Mouse (Mus musculus) intestine, postnatal 0 days (tissue): ENCODE measurements around the gene Pigu. TPM values are rescaled to one million over a fixed set of nuclear protein-coding genes. Genes with fewer than 3 reads are reported as not detected.

ENCODE experiments used
- ATAC-seq: fragments of 200-750 bp; cut with Nextera tagmentation; 2 replicates; pipeline ENCODE4 v1.8.0; 2017; ENCODE audit warnings: mild to moderate bottlenecking, moderate TSS enrichment, moderate library complexity
- H3K27ac ChIP-seq: fragments of 300-500 bp; sonication (generic); 2 replicates; pipeline ENCODE4 v1.5.1; 2014; ENCODE audit warnings: mild to moderate bottlenecking, low read depth, low read length, moderate library complexity
- H3K27me3 ChIP-seq: fragments of 300-500 bp; sonication (generic); replicated peaks from 2 replicates; pipeline ENCODE4 v1.6.1; 2014; ENCODE audit warnings: low read length, mixed read lengths; ENCODE audit not compliant: control insufficient read depth, insufficient read depth
- H3K36me3 ChIP-seq: fragments of 300-500 bp; sonication (generic); 2 replicates; pipeline ENCODE4 v1.6.1; 2014; ENCODE audit warnings: mild to moderate bottlenecking, moderate library complexity; ENCODE audit not compliant: control insufficient read depth, insufficient read depth
- H3K4me1 ChIP-seq: fragments of 300-500 bp; sonication (generic); replicated peaks from 2 replicates; pipeline ENCODE4 v1.6.1; 2014; ENCODE audit warnings: antibody characterized with exemption, low read length, mixed read lengths; ENCODE audit not compliant: control insufficient read depth, insufficient read depth
- H3K4me2 ChIP-seq: fragments of 300-500 bp; sonication (generic); replicated peaks from 2 replicates; pipeline ENCODE4 v1.6.1; 2014; ENCODE audit warnings: low read depth, mild to moderate bottlenecking, moderate library complexity
- H3K4me3 ChIP-seq: fragments of 300-500 bp; sonication (generic); 2 replicates; pipeline ENCODE4 v1.5.1; 2014; ENCODE audit warnings: low read depth, low read length
- H3K9ac ChIP-seq: fragments of 300-500 bp; sonication (generic); 2 replicates; pipeline ENCODE4 v1.6.1; 2014; ENCODE audit warnings: mild to moderate bottlenecking, low read depth, low read length
- H3K9me3 ChIP-seq: fragments of 300-500 bp; sonication (generic); 2 replicates; pipeline ENCODE4 v1.6.1; 2016; ENCODE audit warnings: mixed run types; ENCODE audit not compliant: control insufficient read depth
- CTCF ChIP-seq: sonication (generic); IDR thresholded peaks from 2 replicates; pipeline ENCODE4 v1.5.1; 2016; ENCODE audit warnings: low read depth, mild to moderate bottlenecking, control low read depth, antibody characterized with exemption, moderate library complexity
- WGBS: fragments of 180-500 bp; shearing (Covaris S2); extraction: QIAGEN DNeasy Blood & Tissue Kit; methylation state at CpG from one replicate; pipeline ENCODE4 v1.1.7; 2014; 5-methylcytosine and 5-hydroxymethylcytosine counted together
- polyA plus RNA-seq: library from polyadenylated mRNA; unstranded; fragments of >200 nt; fragmentation: Nextera tagmentation; extraction: Ambion mirVana; gene quantifications from 2 replicates; pipeline ENCODE4 v1.2.1, GENCODE M21; 2015

Pigu gene
- polyA plus RNA-seq, 1 experiment from 2014 or later = 31.5 TPM

DNA sequence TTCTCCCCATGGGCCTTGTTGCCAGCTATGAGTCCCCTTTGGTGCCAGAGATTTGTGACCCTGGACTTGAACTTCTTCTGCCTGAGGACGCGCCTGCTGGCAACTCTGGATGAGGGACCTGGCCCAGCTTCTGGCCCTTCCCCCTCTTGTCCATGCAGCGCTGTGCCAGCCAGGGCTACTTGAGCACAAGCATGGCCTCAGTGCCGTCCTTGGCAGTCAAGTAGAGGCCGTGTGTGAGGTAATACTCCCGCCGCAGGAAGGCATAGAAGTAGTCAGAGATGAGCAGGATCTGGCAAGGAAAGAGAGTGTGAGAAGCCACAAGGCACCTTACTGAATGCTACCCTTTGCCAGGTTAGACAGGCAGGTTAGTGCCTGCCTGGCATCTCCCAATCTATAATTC lies 78.9 kb downstream of the Pigu start:
- no peak overlapping the region for H3K9ac ChIP-seq
- H3K9me3 ChIP-seq = no peaks in the 10 kb centered on the region
- no peak overlapping the region for H3K4me2 ChIP-seq
- H3K4me3 ChIP-seq = no peak overlapping the region
- TF ChIP-seq CTCF = no peak
- no peak for ATAC-seq
- H3K27me3 ChIP-seq = no peaks in the 10 kb centered on the region
- 0 out of 2 replicates have a peak, but pooled peaks cover 3% of the 10 kb centered on the region for H3K4me1 ChIP-seq
- WGBS = 93% methylated on average over 7 of the region's 7 CpGs
- peaks cover 4% of the 10 kb centered on the region; the same call in 1 of the 2 replicates for H3K36me3 ChIP-seq
- no peak overlapping the region for H3K27ac ChIP-seq

DNA sequence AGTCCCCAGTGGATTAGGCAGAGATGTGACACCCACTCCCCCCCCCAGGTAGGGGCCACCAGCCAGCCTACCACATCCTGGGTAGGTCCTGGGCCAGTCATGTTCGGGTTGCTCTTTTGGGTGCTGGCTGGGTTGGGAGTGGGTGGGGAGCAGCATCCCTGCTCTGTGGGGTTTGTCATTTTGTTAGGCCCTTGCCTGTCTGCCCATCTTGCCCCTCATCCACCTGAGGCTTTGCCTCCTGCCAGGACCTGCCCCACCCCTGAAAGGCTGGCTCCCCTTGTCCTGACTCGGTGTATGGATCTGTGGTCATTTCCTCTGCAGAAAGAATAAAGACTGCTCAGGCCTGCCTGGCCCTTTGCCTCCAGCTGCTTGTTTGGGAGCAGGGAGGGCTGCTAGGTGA lies 79.5 kb downstream of the Pigu start:
- H3K36me3 ChIP-seq = peaks cover 3% of the 10 kb centered on the region; the same call in 1 of the 2 replicates
- H3K4me2 ChIP-seq = no peak overlapping the region; the same call in 1 of the 2 replicates
- H3K9me3 ChIP-seq = no peaks in the 10 kb centered on the region
- WGBS = 85% methylated on average over 2 of the region's 2 CpGs
- H3K4me3 ChIP-seq = no peak overlapping the region
- H3K9ac ChIP-seq = no peak overlapping the region; the same call in 1 of the 2 replicates
- no peaks in the 10 kb centered on the region for H3K27me3 ChIP-seq
- H3K27ac ChIP-seq = no peak overlapping the region
- H3K4me1 ChIP-seq = 0 out of 2 replicates have a peak, but pooled peaks cover 3% of the 10 kb centered on the region
- ATAC-seq = no peak
- TF ChIP-seq CTCF = no peak

DNA sequence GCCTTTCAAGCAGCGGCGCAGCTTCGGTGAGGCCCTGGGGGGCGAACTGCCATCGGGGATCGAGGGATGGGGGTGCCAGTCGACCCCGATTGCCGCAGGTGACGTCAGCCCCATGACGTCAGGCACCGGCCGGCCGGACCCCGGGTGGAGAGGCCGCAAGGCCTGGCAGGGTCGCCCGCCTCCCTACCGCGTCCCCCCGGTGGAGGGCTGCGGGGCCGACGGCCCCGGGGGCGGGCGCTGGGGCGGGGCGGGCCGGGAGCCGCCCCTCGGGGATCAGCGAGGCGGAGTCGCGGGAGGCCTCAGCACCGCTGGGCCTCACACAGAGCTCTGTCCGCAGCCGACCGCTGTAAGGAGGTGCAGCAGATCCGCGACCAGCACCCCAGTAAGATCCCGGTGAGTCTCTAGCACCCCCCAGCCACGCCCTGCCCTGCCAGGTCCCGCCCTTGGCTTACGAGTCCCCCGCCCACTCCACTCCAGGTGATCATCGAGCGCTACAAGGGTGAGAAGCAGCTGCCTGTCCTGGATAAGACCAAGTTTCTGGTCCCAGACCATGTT lies 80.5 kb downstream of the Pigu start:
- Histone ChIP-seq H3K4me3 (peak overlapping the region; percentile 83), H3K27me3 (no peaks in the 10 kb centered on the region), H3K4me1 (0 out of 2 replicates have a peak, but pooled peaks cover 3% of the 10 kb centered on the region), H3K27ac (peak overlapping the region; percentile 78), H3K9me3 (no peaks in the 10 kb centered on the region), H3K4me2 (peak overlapping the region; percentile 81), H3K36me3 (peaks cover 3% of the 10 kb centered on the region; the same call in 1 of the 2 replicates), H3K9ac (peak overlapping the region; percentile 92)
- under 1% methylated on average over 45 of the region's 49 CpGs for WGBS
- peak; percentile 88 for ATAC-seq
- TF ChIP-seq CTCF = no peak; the same call in 1 of the 2 replicates

DNA sequence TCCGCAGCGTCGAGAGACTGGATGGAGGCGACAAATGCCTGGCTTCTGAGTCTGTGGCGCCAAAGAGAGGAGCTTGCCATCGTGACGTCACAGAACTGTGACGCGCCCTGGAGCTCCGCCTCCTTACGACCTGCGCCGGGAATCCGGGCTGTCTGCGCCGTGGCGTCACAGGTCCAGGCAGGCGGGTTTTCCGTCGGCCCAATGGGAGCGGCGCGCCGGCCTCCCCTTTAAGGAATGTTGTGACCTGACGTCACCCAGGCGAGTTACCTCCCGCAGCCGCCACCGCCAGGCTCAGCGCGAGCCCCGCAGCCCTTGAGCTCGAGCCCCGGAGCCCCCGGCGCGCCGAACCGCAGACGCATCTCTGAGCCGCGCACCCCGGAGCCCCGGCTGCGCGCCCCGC lies 81.0 kb downstream of the Pigu start, which contains the start of gene Map1lc3a:
Gene Map1lc3a (plus strand): TSS at position 103 of the 400 bp plus-strand sequence.
- H3K4me1 ChIP-seq = 0 out of 2 replicates have a peak, but pooled peaks cover 3% of the 10 kb centered on the region
- no peaks in the 10 kb centered on the region for H3K27me3 ChIP-seq
- H3K9ac ChIP-seq = peak within 1 kb of the TSS; percentile 92
- peaks cover 3% of the 10 kb centered on the region; the same call in 1 of the 2 replicates for H3K36me3 ChIP-seq
- H3K27ac ChIP-seq = peak within 1 kb of the TSS; percentile 78
- WGBS = under 1% methylated on average over 46 of the region's 47 CpGs
- TF ChIP-seq CTCF = no peak
- H3K4me3 ChIP-seq = peak within 1 kb of the TSS; percentile 83
- H3K4me2 ChIP-seq = peak within 1 kb of the TSS; percentile 81
- H3K9me3 ChIP-seq = no peaks in the 10 kb centered on the region
- peak; percentile 93 for ATAC-seq

DNA sequence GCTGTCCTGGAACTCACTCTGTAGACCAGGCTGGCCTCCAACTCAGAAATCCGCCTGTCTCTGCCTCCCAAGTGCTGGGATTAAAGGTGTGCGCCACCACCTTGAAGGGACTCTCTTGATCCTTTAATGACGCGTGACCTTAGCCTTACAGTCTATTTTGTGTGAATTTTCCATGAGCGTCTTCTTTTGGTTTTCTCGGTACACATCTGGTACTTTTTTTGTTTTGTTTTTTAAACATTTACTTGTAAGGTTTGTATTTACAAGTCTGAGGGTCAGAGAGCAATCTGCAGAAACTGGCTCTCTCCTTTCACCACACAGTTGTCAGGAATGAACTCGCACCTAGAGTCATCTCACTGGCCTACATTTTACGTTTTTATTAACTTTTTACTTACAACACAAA lies 83.6 kb downstream of the Pigu start:
- Histone ChIP-seq H3K9me3 (no peaks in the 10 kb centered on the region), H3K36me3 (no peaks in the 10 kb centered on the region; the same call in 1 of the 2 replicates), H3K4me3 (no peak overlapping the region), H3K4me2 (no peak overlapping the region), H3K4me1 (0 out of 2 replicates have a peak, but pooled peaks cover 3% of the 10 kb centered on the region), H3K9ac (no peak overlapping the region), H3K27ac (no peak overlapping the region), H3K27me3 (no peaks in the 10 kb centered on the region)
- 88% methylated on average over 8 of the region's 8 CpGs for WGBS
- no peak for TF ChIP-seq CTCF
- no peak for ATAC-seq

DNA sequence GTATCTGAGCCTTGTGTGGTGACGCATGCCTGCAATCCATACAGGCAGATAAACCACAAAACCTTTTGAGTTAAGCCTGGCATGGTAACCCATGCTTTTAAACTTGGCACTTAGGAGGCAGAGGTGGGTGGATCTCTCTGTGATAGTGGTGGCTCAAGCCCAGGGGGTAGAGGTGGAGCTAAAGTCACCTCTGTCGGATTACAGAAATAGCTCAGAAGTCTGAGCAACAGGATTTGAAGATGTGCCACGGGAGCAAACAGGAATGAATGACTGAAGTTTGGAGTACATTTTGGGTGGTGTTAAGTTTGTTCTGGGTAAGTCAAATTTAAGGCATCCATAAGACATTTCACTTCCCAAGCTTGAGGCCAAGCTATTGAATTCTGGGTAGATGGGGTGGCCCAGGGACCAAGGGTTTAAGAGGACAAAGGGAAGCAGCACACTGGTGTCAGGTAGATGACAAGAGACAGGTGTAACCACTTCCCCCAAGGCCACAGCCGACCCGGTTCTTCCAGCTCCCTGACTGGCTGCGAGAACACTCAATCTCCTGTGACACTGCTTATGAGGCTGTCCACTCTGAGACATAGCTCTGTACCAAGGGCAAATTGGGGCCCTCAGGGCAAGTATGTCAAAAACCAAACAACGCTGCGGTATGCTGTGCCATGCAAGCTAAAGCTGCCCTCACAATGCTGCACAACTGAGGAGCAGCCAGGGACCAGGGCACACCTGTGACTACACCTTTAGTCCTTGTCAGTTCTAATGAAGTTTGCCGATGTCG lies 84.6 kb downstream of the Pigu start:
- 0 out of 2 replicates have a peak, but pooled peaks cover 3% of the 10 kb centered on the region for H3K4me1 ChIP-seq
- TF ChIP-seq CTCF = no peak
- no peaks in the 10 kb centered on the region for H3K9me3 ChIP-seq
- no peak overlapping the region for H3K4me2 ChIP-seq
- H3K27me3 ChIP-seq = no peaks in the 10 kb centered on the region
- H3K9ac ChIP-seq = no peak overlapping the region
- WGBS = 70% methylated on average over 10 of the region's 10 CpGs
- no peaks in the 10 kb centered on the region for H3K36me3 ChIP-seq
- ATAC-seq = no peak
- no peak overlapping the region for H3K27ac ChIP-seq
- H3K4me3 ChIP-seq = no peak overlapping the region
